Mouse (Mus musculus): ENCODE results near the gene Sh3d21. TPM values are rescaled to one million over a fixed set of nuclear protein-coding genes. Genes with fewer than 3 reads are reported as not detected.

Sh3d21 gene
- polyA plus RNA-seq, 1 experiment from 2014 or later: 10.0 TPM

DNA sequence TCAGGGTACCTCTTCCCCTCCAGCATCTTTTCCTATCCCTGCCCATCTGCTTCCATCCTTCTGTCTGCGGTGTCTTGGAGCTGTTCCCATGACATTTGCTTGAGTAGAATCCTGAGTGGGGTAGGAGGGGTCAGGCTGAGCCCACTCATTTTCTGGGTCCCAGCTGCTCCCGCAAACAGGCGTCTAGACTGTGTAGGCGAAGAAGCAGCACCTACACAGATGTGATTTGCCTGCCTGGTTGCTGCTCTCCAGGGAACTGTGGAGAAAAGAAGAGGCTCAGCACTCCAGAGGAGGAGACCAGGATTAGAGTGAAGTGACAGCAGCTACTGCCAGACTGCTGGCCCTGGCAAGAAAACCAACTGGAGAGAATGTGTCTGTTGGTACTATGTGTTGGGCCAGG is 44.6 kb downstream of the Sh3d21 start:
- no peak overlapping the region for H3K27ac ChIP-seq (ENCODE audit: low read depth, low read length)
- H3K4me2 ChIP-seq (replicated peaks; ENCODE audit: low read depth): no peak overlapping the region
- no peak overlapping the region for H3K9ac ChIP-seq (ENCODE audit: low read depth, low read length)
- WGBS: 90% methylated on average over 4 of the region's 4 CpGs
- no peak overlapping the region for H3K4me3 ChIP-seq (ENCODE audit: low read depth, low read length)
- no peaks in the 10 kb centered on the region for H3K27me3 ChIP-seq (replicated peaks; ENCODE audit: control insufficient read depth, insufficient read depth, low read length)
- TF ChIP-seq CTCF (IDR thresholded peaks at IDR 0.05; ENCODE audit: low read depth): no peak
- no peaks in the 10 kb centered on the region for H3K9me3 ChIP-seq (ENCODE audit: control insufficient read depth)
- no peaks in the 10 kb centered on the region for H3K4me1 ChIP-seq (replicated peaks; ENCODE audit: control insufficient read depth, insufficient read depth, low read length)
- no peak for ATAC-seq
- peaks cover 19% of the 10 kb centered on the region for H3K36me3 ChIP-seq (ENCODE audit: control insufficient read depth, insufficient read depth)

GRCm38 (mm10) chr4:126117116-126117515 is 46.2 kb downstream of the Sh3d21 start:
- no peak overlapping the region for H3K9ac ChIP-seq (ENCODE audit: low read depth, low read length)
- no peaks in the 10 kb centered on the region for H3K9me3 ChIP-seq (ENCODE audit: control insufficient read depth)
- TF ChIP-seq CTCF (IDR thresholded peaks at IDR 0.05; ENCODE audit: low read depth): no peak
- H3K27ac ChIP-seq (ENCODE audit: low read depth, low read length): no peak overlapping the region
- no peaks in the 10 kb centered on the region for H3K27me3 ChIP-seq (replicated peaks; ENCODE audit: control insufficient read depth, insufficient read depth, low read length)
- WGBS: 83% methylated on average over 8 of the region's 8 CpGs
- H3K36me3 ChIP-seq (ENCODE audit: control insufficient read depth, insufficient read depth): peaks cover 19% of the 10 kb centered on the region
- H3K4me2 ChIP-seq (replicated peaks; ENCODE audit: low read depth): no peak overlapping the region
- no peak overlapping the region for H3K4me3 ChIP-seq (ENCODE audit: low read depth, low read length)
- no peaks in the 10 kb centered on the region for H3K4me1 ChIP-seq (replicated peaks; ENCODE audit: control insufficient read depth, insufficient read depth, low read length)
- no peak for ATAC-seq

DNA sequence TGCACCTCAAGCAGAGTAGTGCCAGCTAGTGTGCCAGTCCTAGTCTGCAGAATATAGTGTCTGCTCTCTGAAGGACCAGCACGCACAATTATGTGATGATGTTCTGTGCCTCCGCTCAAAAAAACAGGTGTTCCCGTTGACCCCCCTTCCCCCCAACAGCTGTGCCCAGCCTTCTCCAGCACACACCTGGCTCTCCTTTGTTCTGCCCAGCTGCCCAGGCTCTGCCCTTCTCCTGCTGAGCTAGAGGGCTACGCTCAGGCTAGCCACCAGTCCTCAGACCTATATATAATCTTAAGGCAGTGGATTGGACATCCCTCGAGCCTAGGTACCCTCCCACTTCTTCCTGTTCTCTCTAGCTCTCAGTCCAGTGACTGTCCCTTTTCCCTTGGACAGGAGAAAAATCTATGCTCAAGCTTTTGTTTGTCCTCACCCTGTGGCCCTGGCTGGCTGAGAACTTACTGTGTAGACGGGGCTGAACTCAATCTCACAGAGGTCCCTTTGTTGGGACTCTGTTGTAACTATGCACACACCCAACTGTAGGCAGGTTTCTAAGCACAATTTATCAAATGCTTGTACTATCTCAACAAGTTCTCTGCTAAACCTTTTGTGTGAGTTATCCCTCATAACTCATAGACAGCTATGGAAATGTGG is 47.3 kb downstream of the Sh3d21 start:
- H3K27ac ChIP-seq (ENCODE audit: low read depth, low read length): no peak overlapping the region; the same call in 1 of the 2 replicates
- H3K27me3 ChIP-seq (replicated peaks; ENCODE audit: control insufficient read depth, insufficient read depth, low read length): no peaks in the 10 kb centered on the region
- ATAC-seq: no peak
- H3K9me3 ChIP-seq (ENCODE audit: control insufficient read depth): no peaks in the 10 kb centered on the region
- no peak for TF ChIP-seq CTCF (IDR thresholded peaks at IDR 0.05; ENCODE audit: low read depth)
- H3K4me3 ChIP-seq (ENCODE audit: low read depth, low read length): no peak overlapping the region
- H3K4me1 ChIP-seq (replicated peaks; ENCODE audit: control insufficient read depth, insufficient read depth, low read length): 0 out of 2 replicates have a peak, but pooled peaks cover 2% of the 10 kb centered on the region
- H3K4me2 ChIP-seq (replicated peaks; ENCODE audit: low read depth): no peak overlapping the region
- H3K36me3 ChIP-seq (ENCODE audit: control insufficient read depth, insufficient read depth): peaks cover 14% of the 10 kb centered on the region
- 67% methylated on average over 6 of the region's 6 CpGs for WGBS
- no peak overlapping the region for H3K9ac ChIP-seq (ENCODE audit: low read depth, low read length)

DNA sequence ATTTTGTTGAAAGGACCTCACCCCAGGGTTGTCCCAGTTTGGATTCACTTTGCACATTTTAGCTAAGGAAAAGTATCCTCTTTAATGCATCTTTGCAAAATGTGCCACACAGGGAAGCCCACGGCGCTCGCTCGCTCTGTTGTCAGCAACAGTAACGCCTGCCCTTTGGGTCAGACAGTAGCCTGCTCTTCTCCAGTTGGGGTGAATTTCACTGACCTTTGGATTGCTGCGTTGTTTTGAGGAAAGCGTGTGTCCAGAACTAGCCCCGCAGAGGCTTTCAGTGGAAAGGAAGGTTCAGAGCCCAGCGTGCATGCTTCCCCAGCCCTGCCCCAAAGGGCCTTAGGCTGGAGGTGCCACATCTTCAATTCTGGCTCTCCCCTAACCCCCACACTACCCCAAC is 47.9 kb downstream of the Sh3d21 start:
- ATAC-seq: no peak

DNA sequence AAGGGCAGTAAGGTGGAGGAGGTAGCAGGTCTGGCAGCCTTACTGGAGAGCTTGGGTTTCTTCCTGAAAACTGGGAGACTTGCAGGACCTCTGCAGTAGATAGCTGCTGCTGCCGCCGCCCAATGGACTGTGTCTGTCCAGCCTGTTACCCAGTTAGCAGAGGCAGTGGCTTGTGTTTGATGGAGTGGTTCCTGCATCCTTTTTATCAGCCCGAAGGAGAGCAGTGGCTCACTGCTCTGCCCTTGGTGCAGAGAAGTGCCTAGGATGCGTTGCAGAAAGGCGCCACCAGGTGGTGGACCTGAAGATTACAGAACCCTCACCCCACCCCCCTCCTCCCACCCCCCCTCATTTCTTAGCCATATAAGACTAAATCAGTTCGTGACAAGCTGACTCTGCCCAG is 49.3 kb downstream of the Sh3d21 start:
- 19% methylated on average over 6 of the region's 6 CpGs for WGBS
- H3K4me3 ChIP-seq (ENCODE audit: low read depth, low read length): no peak overlapping the region
- H3K27me3 ChIP-seq (replicated peaks; ENCODE audit: control insufficient read depth, insufficient read depth, low read length): no peaks in the 10 kb centered on the region
- H3K27ac ChIP-seq (ENCODE audit: low read depth, low read length): no peak overlapping the region
- H3K4me2 ChIP-seq (replicated peaks; ENCODE audit: low read depth): no peak overlapping the region
- peak; percentile 75 for TF ChIP-seq CTCF (IDR thresholded peaks at IDR 0.05; ENCODE audit: low read depth)
- no peaks in the 10 kb centered on the region for H3K9me3 ChIP-seq (ENCODE audit: control insufficient read depth)
- H3K36me3 ChIP-seq (ENCODE audit: control insufficient read depth, insufficient read depth): peaks cover 11% of the 10 kb centered on the region; the same call in 1 of the 2 replicates
- peaks cover 14% of the 10 kb centered on the region for H3K4me1 ChIP-seq (replicated peaks; ENCODE audit: control insufficient read depth, insufficient read depth, low read length)
- H3K9ac ChIP-seq (ENCODE audit: low read depth, low read length): no peak overlapping the region
- ATAC-seq: peak; percentile 11; the same call in 1 of the 2 replicates

More for the DNA sequence above, 47.9 kb downstream of the Sh3d21 start:
- Histone ChIP-seq H3K27me3 (replicated peaks; ENCODE audit: control insufficient read depth, insufficient read depth, low read length) (no peaks in the 10 kb centered on the region), H3K4me1 (replicated peaks; ENCODE audit: control insufficient read depth, insufficient read depth, low read length) (peaks cover 7% of the 10 kb centered on the region; the same call in 1 of the 2 replicates), H3K27ac (ENCODE audit: low read depth, low read length) (no peak overlapping the region), H3K9ac (ENCODE audit: low read depth, low read length) (no peak overlapping the region), H3K36me3 (ENCODE audit: control insufficient read depth, insufficient read depth) (peaks cover 14% of the 10 kb centered on the region; the same call in 1 of the 2 replicates), H3K9me3 (ENCODE audit: control insufficient read depth) (no peaks in the 10 kb centered on the region), H3K4me3 (ENCODE audit: low read depth, low read length) (no peak overlapping the region), H3K4me2 (replicated peaks; ENCODE audit: low read depth) (no peak overlapping the region)
- WGBS: 88% methylated on average over 9 of the region's 9 CpGs
- TF ChIP-seq CTCF (IDR thresholded peaks at IDR 0.05; ENCODE audit: low read depth): no peak

GRCm38 (mm10) chr4:126113243-126113642 is 50.0 kb downstream of the Sh3d21 start:
- H3K36me3 ChIP-seq (ENCODE audit: control insufficient read depth, insufficient read depth): peaks cover 8% of the 10 kb centered on the region; the same call in 1 of the 2 replicates
- no peaks in the 10 kb centered on the region for H3K27me3 ChIP-seq (replicated peaks; ENCODE audit: control insufficient read depth, insufficient read depth, low read length)
- H3K4me3 ChIP-seq (ENCODE audit: low read depth, low read length): no peak overlapping the region
- no peak overlapping the region for H3K9ac ChIP-seq (ENCODE audit: low read depth, low read length)
- H3K4me1 ChIP-seq (replicated peaks; ENCODE audit: control insufficient read depth, insufficient read depth, low read length): peaks cover 17% of the 10 kb centered on the region
- no peak overlapping the region for H3K27ac ChIP-seq (ENCODE audit: low read depth, low read length)
- WGBS: 71% methylated on average over 4 of the region's 4 CpGs
- ATAC-seq: no peak
- no peak for TF ChIP-seq CTCF (IDR thresholded peaks at IDR 0.05; ENCODE audit: low read depth)
- no peak overlapping the region for H3K4me2 ChIP-seq (replicated peaks; ENCODE audit: low read depth)
- no peaks in the 10 kb centered on the region for H3K9me3 ChIP-seq (ENCODE audit: control insufficient read depth)

Data from intestine, postnatal 0 days (tissue).